Mouse (Mus musculus): Measurements from ENCODE around the gene Snx21.
A peak's percentile ranks its signal among the peaks of the same experiment; 100 is the strongest.
"Not testable (repeated sequence)": the region's sequence is repeated elsewhere in the genome, so short reads cannot be mapped to it uniquely, and the experiment has no call there.

- TF ChIP-seq GABPA (IDR thresholded peaks at IDR 0.05; ENCODE audit: low read depth, low read length); BHLHE40 (IDR thresholded peaks at IDR 0.05; ENCODE audit: borderline replicate concordance, low read depth, low read length): not testable (repeated sequence)
- TF ChIP-seq CTCF (IDR thresholded peaks at IDR 0.05 in 2 of 3, conservative IDR thresholded peaks at IDR 0.05 in 1 of 3; ENCODE audit: control insufficient read depth in 1 of 3, insufficient read depth in 1 of 3, low read depth in 2 of 3, low read length in 3 of 3, poor library complexity in 1 of 3, severe bottlenecking in 1 of 3): peak; percentile 12 to 44 (median 22); a peak in 3 of 6 replicates
Observed at GRCm38 (mm10) chr2:164798554-164798953, 12.9 kb downstream of the Snx21 start.
